Mouse (Mus musculus): ENCODE results near the gene Slc11a2.
"Not testable (repeated sequence)": the region's sequence is repeated elsewhere in the genome, so short reads cannot be mapped to it uniquely, and the experiment has no call there.

DNA sequence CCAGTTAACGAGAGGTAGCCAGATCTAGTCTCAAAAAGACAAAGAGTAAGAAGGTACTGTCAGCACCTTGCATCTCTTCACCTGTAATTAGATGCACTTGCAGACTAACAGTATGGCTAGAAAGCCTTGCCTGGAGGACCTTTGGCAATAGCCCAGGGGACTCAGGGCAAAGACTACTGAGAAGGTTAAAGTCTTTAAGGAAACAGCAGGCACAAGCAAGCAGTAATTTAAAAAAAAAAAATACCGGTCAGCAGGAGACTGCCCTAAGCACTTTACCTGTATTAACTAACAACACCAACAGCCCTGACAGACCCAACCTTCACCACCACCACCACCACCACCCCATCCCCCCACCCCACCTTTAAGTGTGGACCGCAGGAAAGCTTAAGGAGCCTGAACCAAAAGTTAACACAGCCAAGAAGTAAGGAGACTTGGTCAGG is 3.1 kb downstream of the Slc11a2 start, which contains the start of gene Gm5475:
- TF ChIP-seq GATA1 (IDR thresholded peaks at IDR 0.05; ENCODE audit: borderline replicate concordance, low read length); FLI1 (IDR thresholded peaks at IDR 0.05; ENCODE audit: low read length): not testable (repeated sequence)
